Mouse (Mus musculus) embryonic facial prominence, embryonic 12.5 days (tissue): ENCODE results near the gene Tas1r2. TPM values are rescaled to one million over a fixed set of nuclear protein-coding genes. Genes with fewer than 3 reads are reported as not detected.

Experiments
- ATAC-seq: fragments of 200-750 bp; cut with Nextera tagmentation; 2 replicates; pipeline ENCODE4 v1.8.0; 2017; ENCODE audit not compliant: insufficient number of reproducible peaks, insufficient read depth, low FRiP score, low TSS enrichment
- H3K27ac ChIP-seq: fragments of 300-500 bp; sonication (generic); 2 replicates; pipeline ENCODE4 v1.5.1; 2016; ENCODE audit warnings: mild to moderate bottlenecking
- H3K27me3 ChIP-seq: fragments of 300-500 bp; sonication (generic); 2 replicates; pipeline ENCODE4 v1.6.1; 2016; ENCODE audit warnings: mild to moderate bottlenecking, moderate library complexity
- H3K36me3 ChIP-seq: fragments of 300-500 bp; sonication (generic); 2 replicates; pipeline ENCODE4 v1.6.1; 2016; ENCODE audit warnings: mild to moderate bottlenecking
- H3K4me1 ChIP-seq: fragments of 300-500 bp; sonication (generic); 2 replicates; pipeline ENCODE4 v1.6.1; 2016
- H3K4me2 ChIP-seq: fragments of 300-500 bp; sonication (generic); replicated peaks from 2 replicates; pipeline ENCODE4 v1.6.1; 2016; ENCODE audit warnings: mild to moderate bottlenecking, moderate library complexity
- H3K4me3 ChIP-seq: fragments of 300-500 bp; sonication (generic); 2 replicates; pipeline ENCODE4 v1.5.1; 2016; ENCODE audit warnings: mild to moderate bottlenecking
- H3K9ac ChIP-seq: fragments of 300-500 bp; sonication (generic); 2 replicates; pipeline ENCODE4 v1.6.1; 2016; ENCODE audit warnings: mild to moderate bottlenecking, moderate library complexity
- H3K9me3 ChIP-seq: fragments of 300-500 bp; sonication (generic); 2 replicates; pipeline ENCODE4 v1.6.1; 2016; ENCODE audit warnings: mild to moderate bottlenecking, moderate library complexity
- WGBS: fragments of 180-500 bp; shearing (Covaris S2); methylation state at CpG from one replicate; pipeline ENCODE4 v1.1.7; 2016; 5-methylcytosine and 5-hydroxymethylcytosine counted together
- polyA plus RNA-seq: library from polyadenylated mRNA; unstranded; fragments of >200 nt; fragmentation: Nextera tagmentation; extraction: Ambion mirVana; gene quantifications from 2 replicates; pipeline ENCODE4 v1.2.1, GENCODE M21; 2016

Tas1r2 gene
- polyA plus RNA-seq, 1 experiment from 2014 or later = not detected

- peak overlapping the region; percentile 72 for H3K9ac ChIP-seq
- H3K27me3 ChIP-seq = no peaks in the 10 kb centered on the region
- WGBS = 29% methylated on average over 21 of the region's 21 CpGs
- H3K4me2 ChIP-seq = peak overlapping the region; percentile 72
- no peak for ATAC-seq
- H3K4me3 ChIP-seq = peak overlapping the region; percentile 71
- no peaks in the 10 kb centered on the region for H3K36me3 ChIP-seq
- H3K4me1 ChIP-seq = peaks cover 18% of the 10 kb centered on the region
- no peaks in the 10 kb centered on the region for H3K9me3 ChIP-seq
- 0 out of 2 replicates have a peak overlapping the region, but pooled peaks have one; percentile 73 for H3K27ac ChIP-seq
Observed at GRCm38 (mm10) chr4:139623434-139624115, 29.8 kb upstream of the Tas1r2 start.

DNA sequence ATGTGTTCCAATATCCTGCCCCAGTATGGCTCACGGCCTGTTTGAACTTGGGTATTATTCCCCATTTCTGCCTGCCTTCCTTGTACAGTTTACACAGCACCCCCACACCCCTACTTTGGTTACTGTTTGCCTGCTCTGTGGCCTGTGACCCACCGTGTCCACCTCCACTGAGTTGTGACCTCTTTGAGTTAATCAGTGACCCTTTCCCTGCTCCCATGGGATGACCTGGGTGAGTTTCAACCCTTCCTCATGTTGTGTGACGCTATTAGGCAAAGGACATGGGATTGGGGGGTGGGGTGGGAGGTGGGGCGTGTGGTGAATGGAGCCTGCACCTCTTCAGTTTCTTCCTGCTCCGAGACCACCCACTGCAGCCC is 29.2 kb upstream of the Tas1r2 start:
- no peak overlapping the region for H3K27ac ChIP-seq
- H3K9me3 ChIP-seq = no peaks in the 10 kb centered on the region
- H3K4me1 ChIP-seq = peaks cover 18% of the 10 kb centered on the region
- ATAC-seq = no peak
- WGBS = 53% methylated on average over 5 of the region's 5 CpGs
- peak overlapping the region; percentile 72 for H3K4me2 ChIP-seq
- no peaks in the 10 kb centered on the region for H3K27me3 ChIP-seq
- H3K36me3 ChIP-seq = no peaks in the 10 kb centered on the region
- 0 out of 2 replicates have a peak overlapping the region, but pooled peaks have one; percentile 15 for H3K9ac ChIP-seq
- H3K4me3 ChIP-seq = peak overlapping the region; percentile 71; the same call in 1 of the 2 replicates

- Histone ChIP-seq H3K9me3 (no peaks in the 10 kb centered on the region), H3K9ac (no peak overlapping the region), H3K4me1 (peaks cover 18% of the 10 kb centered on the region), H3K36me3 (no peaks in the 10 kb centered on the region), H3K27ac (no peak overlapping the region), H3K27me3 (no peaks in the 10 kb centered on the region), H3K4me3 (peak overlapping the region; percentile 2; the same call in 1 of the 2 replicates), H3K4me2 (no peak overlapping the region)
- WGBS = 85% methylated on average over 10 of the region's 10 CpGs
- no peak for ATAC-seq
Observed at GRCm38 (mm10) chr4:139624706-139625105, 28.6 kb upstream of the Tas1r2 start.

DNA sequence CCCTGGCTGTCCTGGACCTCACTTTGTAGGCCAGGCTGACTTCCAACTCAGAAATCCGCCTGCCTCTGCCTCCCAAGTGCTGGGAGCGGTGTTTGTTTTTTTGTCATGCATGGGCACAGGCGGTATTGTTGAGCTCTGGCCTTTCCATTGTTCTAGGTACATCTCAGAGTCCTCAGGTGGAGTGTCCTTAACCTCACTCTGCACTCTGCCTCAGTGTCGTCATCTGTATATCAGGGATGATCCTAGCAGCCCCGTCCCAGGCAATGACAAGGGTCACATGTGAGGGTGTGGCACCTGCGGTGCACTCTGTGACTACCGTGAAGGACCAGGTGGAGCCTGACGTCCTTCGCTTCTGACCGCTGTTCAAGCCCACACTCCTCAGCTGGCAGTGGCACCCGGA is 26.0 kb upstream of the Tas1r2 start:
- peaks cover 14% of the 10 kb centered on the region for H3K4me1 ChIP-seq
- no peaks in the 10 kb centered on the region for H3K27me3 ChIP-seq
- no peak overlapping the region for H3K9ac ChIP-seq
- no peak overlapping the region for H3K27ac ChIP-seq
- no peak for ATAC-seq
- H3K9me3 ChIP-seq = no peaks in the 10 kb centered on the region
- no peak overlapping the region for H3K4me2 ChIP-seq
- WGBS = 92% methylated on average over 11 of the region's 11 CpGs
- no peak overlapping the region for H3K4me3 ChIP-seq
- no peaks in the 10 kb centered on the region for H3K36me3 ChIP-seq

GRCm38 (mm10) chr4:139630171-139630570 is 23.2 kb upstream of the Tas1r2 start:
- 69% methylated on average over 10 of the region's 10 CpGs for WGBS
- Histone ChIP-seq H3K4me3 (no peak overlapping the region), H3K4me1 (no peaks in the 10 kb centered on the region), H3K27me3 (no peaks in the 10 kb centered on the region), H3K27ac (no peak overlapping the region), H3K36me3 (no peaks in the 10 kb centered on the region), H3K9me3 (no peaks in the 10 kb centered on the region), H3K9ac (no peak overlapping the region), H3K4me2 (no peak overlapping the region)
- ATAC-seq = no peak

GRCm38 (mm10) chr4:139631141-139631540 is 22.2 kb upstream of the Tas1r2 start:
- H3K4me2 ChIP-seq = no peak overlapping the region
- no peak overlapping the region for H3K27ac ChIP-seq
- H3K27me3 ChIP-seq = no peaks in the 10 kb centered on the region
- WGBS = 68% methylated on average over 5 of the region's 5 CpGs
- ATAC-seq = no peak
- H3K9ac ChIP-seq = no peak overlapping the region
- H3K4me1 ChIP-seq = no peaks in the 10 kb centered on the region
- H3K36me3 ChIP-seq = no peaks in the 10 kb centered on the region
- no peaks in the 10 kb centered on the region for H3K9me3 ChIP-seq
- H3K4me3 ChIP-seq = no peak overlapping the region

- no peak for ATAC-seq
- Histone ChIP-seq H3K27ac (no peak overlapping the region), H3K9ac (no peak overlapping the region), H3K4me2 (no peak overlapping the region), H3K4me1 (no peaks in the 10 kb centered on the region), H3K27me3 (no peaks in the 10 kb centered on the region), H3K9me3 (no peaks in the 10 kb centered on the region), H3K4me3 (no peak overlapping the region), H3K36me3 (no peaks in the 10 kb centered on the region)
- 86% methylated on average over 7 of the region's 7 CpGs for WGBS
Observed at GRCm38 (mm10) chr4:139631569-139632253, 21.6 kb upstream of the Tas1r2 start.

DNA sequence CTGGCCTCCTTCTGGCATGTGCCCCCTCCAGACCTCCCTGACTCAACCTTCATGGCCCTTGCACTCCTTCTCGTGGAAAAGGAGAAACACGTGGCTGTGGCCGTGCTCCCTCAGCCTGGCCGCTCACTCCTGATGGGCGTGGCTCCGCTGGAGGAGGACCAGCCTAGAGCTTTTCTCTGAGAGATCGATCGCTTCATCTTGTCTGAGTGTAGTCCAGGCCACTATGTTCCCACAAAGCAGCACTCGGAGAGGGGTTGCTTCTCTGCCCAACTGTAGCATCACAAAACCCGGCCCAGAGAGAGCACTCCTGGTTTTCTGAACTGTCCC is 21.1 kb upstream of the Tas1r2 start:
- 77% methylated on average over 10 of the region's 10 CpGs for WGBS
- no peak overlapping the region for H3K9ac ChIP-seq
- H3K9me3 ChIP-seq = no peaks in the 10 kb centered on the region
- H3K36me3 ChIP-seq = no peaks in the 10 kb centered on the region
- no peaks in the 10 kb centered on the region for H3K27me3 ChIP-seq
- no peak overlapping the region for H3K4me3 ChIP-seq
- ATAC-seq = no peak
- H3K4me2 ChIP-seq = no peak overlapping the region
- H3K4me1 ChIP-seq = no peaks in the 10 kb centered on the region
- H3K27ac ChIP-seq = no peak overlapping the region

- ATAC-seq = no peak; the same call in 1 of the 2 replicates
- Histone ChIP-seq H3K4me1 (peaks cover 3% of the 10 kb centered on the region), H3K27ac (no peak overlapping the region), H3K36me3 (peaks cover 8% of the 10 kb centered on the region; the same call in 1 of the 2 replicates), H3K27me3 (peaks cover 11% of the 10 kb centered on the region), H3K4me3 (no peak overlapping the region), H3K9me3 (no peaks in the 10 kb centered on the region), H3K4me2 (no peak overlapping the region), H3K9ac (no peak overlapping the region)
- 27% methylated on average over 7 of the region's 7 CpGs for WGBS
Observed at GRCm38 (mm10) chr4:139636373-139636772, 17.0 kb upstream of the Tas1r2 start.

DNA sequence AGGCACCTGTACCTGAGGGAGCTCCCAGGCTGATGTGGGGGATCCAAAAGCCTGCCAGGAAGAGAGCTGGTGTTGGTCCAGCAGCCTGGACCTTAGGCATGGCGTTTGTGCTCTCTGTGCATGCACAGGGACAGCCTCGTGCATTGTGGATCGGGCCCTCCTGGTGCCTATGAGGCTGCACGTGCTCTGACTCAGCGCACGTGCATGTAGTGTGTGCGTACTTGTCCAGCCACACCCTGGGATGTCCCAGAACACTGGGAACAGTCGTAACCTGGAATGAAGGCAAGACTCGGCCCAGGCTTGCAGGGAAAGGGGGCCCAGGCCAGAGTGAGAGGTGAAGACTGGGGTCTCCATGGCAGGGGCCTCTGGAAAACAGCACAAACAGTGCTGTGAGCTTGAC is 15.5 kb upstream of the Tas1r2 start:
- Histone ChIP-seq H3K9me3 (no peaks in the 10 kb centered on the region), H3K27me3 (peaks cover 26% of the 10 kb centered on the region), H3K4me1 (peaks cover 14% of the 10 kb centered on the region), H3K4me2 (no peak overlapping the region), H3K36me3 (peaks cover 8% of the 10 kb centered on the region; the same call in 1 of the 2 replicates), H3K9ac (no peak overlapping the region), H3K27ac (no peak overlapping the region), H3K4me3 (no peak overlapping the region)
- 86% methylated on average over 9 of the region's 9 CpGs for WGBS
- no peak for ATAC-seq

GRCm38 (mm10) chr4:139638356-139638755 is 15.0 kb upstream of the Tas1r2 start:
- peaks cover 31% of the 10 kb centered on the region for H3K27me3 ChIP-seq
- no peak overlapping the region for H3K4me2 ChIP-seq
- H3K36me3 ChIP-seq = peaks cover 8% of the 10 kb centered on the region; the same call in 1 of the 2 replicates
- ATAC-seq = no peak
- H3K9ac ChIP-seq = no peak overlapping the region
- H3K4me1 ChIP-seq = peaks cover 14% of the 10 kb centered on the region
- H3K9me3 ChIP-seq = no peaks in the 10 kb centered on the region
- 93% methylated on average over 16 of the region's 16 CpGs for WGBS
- H3K4me3 ChIP-seq = no peak overlapping the region
- no peak overlapping the region for H3K27ac ChIP-seq

DNA sequence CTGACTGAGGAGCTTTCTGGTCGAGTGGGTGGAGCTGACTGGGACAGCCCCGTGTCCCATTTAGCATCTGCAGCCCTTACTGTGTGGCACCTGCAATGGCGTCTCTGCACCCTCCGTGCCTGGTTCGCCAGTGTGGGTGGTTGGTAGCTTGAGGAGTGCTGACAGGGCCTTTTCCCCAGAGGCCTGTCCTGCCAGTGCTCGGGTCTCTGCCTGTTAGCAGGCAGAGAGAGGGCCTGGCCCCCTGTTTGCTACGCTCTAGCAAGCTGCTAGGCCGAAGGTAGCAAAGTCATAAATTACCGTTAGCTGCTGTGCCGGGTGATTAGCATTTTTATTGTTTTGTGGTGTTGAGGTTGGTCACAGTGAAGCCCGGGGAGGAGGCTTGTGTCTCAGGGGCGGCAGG is 13.5 kb upstream of the Tas1r2 start:
- Histone ChIP-seq H3K4me1 (peaks cover 14% of the 10 kb centered on the region), H3K9ac (no peak overlapping the region), H3K27ac (no peak overlapping the region), H3K4me2 (no peak overlapping the region), H3K36me3 (peaks cover 10% of the 10 kb centered on the region; the same call in 1 of the 2 replicates), H3K9me3 (no peaks in the 10 kb centered on the region), H3K4me3 (no peak overlapping the region), H3K27me3 (peaks cover 36% of the 10 kb centered on the region)
- ATAC-seq = no peak
- WGBS = 51% methylated on average over 12 of the region's 12 CpGs
